Mouse (Mus musculus): ENCODE data around the gene Man2c1.

GRCm38 (mm10) chr9:57082236-57082635 lies 48.3 kb upstream of the Man2c1 start:
- TF ChIP-seq POLR2A (IDR thresholded peaks at IDR 0.05; ENCODE audit: control insufficient read depth, low read depth, low read length) = no peak
- no peak for TF ChIP-seq CTCF (IDR thresholded peaks at IDR 0.05; ENCODE audit: control insufficient read depth, insufficient read depth, insufficient replicate concordance, low read depth, low read length)

All from testis, adult 2 months (tissue).